Mouse (Mus musculus): ENCODE measurements around the gene Cacnb2. TPM values are rescaled to one million over a fixed set of nuclear protein-coding genes. Genes with fewer than 3 reads are reported as not detected.
A peak's percentile ranks its signal among the peaks of the same experiment; 100 is the strongest.

The Cacnb2 gene
- polyA plus RNA-seq, 1 experiment from 2014 or later: 3.3 TPM

DNA sequence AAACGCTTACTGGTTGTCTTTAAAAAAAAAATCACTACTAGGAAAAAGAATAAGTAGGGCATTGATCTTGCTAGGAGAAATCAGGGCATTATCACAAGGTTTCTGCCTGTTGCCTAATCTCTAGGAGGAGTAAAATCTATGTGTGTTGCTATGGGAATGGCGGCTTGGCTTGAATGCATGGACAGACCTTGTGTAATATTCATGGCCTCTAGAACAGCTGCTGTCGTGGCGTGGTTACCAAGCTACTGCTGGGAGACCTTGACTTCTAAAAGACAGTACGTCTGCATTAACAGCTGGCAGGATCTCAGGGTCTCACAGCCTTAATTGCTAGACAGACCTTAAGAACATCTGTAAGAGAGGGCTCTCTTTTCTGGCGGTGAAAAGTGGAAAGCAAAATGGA is 272.7 kb downstream of the Cacnb2 start:
- H3K4me1 ChIP-seq (ENCODE audit: control insufficient read depth, insufficient read depth, low read length): peaks cover 3% of the 10 kb centered on the region; the same call in 1 of the 2 replicates
- no peaks in the 10 kb centered on the region for H3K9me3 ChIP-seq (replicated peaks; ENCODE audit: control insufficient read depth, low read length)
- no peak for ATAC-seq (ENCODE audit: insufficient read depth, low FRiP score)
- H3K27me3 ChIP-seq (ENCODE audit: control insufficient read depth, insufficient read depth, low read length): no peaks in the 10 kb centered on the region
- H3K36me3 ChIP-seq (ENCODE audit: control insufficient read depth, insufficient read depth, low read length): no peaks in the 10 kb centered on the region
- no peak overlapping the region for H3K27ac ChIP-seq (ENCODE audit: low read length)
- no peak overlapping the region for H3K9ac ChIP-seq (ENCODE audit: low read length)
- 69% methylated on average over 6 of the region's 6 CpGs for WGBS
- H3K4me2 ChIP-seq (ENCODE audit: low read depth, low read length): no peak overlapping the region
- H3K4me3 ChIP-seq (replicated peaks; ENCODE audit: low read length): no peak overlapping the region

DNA sequence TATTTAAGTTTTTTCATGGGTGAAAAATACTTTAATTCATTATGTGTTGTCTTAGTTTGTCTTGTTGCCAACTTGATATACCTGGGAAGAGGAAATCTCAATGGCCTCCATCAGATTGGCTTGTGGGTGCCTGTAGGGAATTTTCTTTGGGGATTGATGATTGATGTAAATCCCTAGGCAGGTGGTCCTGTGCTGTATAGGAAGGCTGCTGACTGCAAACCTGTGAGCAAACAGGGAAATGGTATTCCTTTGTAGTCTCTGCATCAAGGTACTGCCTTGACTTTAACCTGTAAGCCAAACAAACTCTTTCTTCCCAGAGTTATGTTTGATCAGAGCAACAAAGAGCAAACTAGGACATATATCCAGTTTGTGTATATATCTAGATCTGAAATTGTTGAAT is 276.1 kb downstream of the Cacnb2 start:
- H3K4me1 ChIP-seq (ENCODE audit: control insufficient read depth, insufficient read depth, low read length): peaks cover 3% of the 10 kb centered on the region; the same call in 1 of the 2 replicates
- no peaks in the 10 kb centered on the region for H3K27me3 ChIP-seq (ENCODE audit: control insufficient read depth, insufficient read depth, low read length)
- H3K36me3 ChIP-seq (ENCODE audit: control insufficient read depth, insufficient read depth, low read length): no peaks in the 10 kb centered on the region
- no peak for ATAC-seq (ENCODE audit: insufficient read depth, low FRiP score)
- H3K4me2 ChIP-seq (ENCODE audit: low read depth, low read length): no peak overlapping the region
- H3K4me3 ChIP-seq (replicated peaks; ENCODE audit: low read length): no peak overlapping the region
- H3K9ac ChIP-seq (ENCODE audit: low read length): no peak overlapping the region
- H3K9me3 ChIP-seq (replicated peaks; ENCODE audit: control insufficient read depth, low read length): no peaks in the 10 kb centered on the region
- H3K27ac ChIP-seq (ENCODE audit: low read length): no peak overlapping the region

DNA sequence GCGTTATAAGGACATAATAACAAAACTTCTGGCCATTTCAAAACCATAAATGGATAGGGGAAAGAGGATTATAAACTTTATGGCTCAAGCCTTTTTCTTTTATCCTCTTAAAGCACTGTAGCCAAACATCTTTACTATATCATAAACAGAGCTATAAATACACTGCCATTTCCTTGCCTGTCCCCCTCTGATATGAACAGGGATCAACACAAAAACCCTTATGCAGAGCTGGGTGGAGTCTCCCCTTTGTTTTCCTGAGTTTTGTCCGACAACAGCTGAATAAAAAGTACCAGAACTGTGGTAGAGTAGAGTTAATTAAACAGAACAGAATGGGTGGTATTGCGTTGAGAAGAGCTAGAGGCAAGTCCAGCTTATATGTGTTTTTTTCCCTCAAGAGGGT is 280.6 kb downstream of the Cacnb2 start:
- Histone ChIP-seq H3K36me3 (ENCODE audit: control insufficient read depth, insufficient read depth, low read length) (no peaks in the 10 kb centered on the region), H3K9ac (ENCODE audit: low read length) (no peak overlapping the region), H3K4me3 (replicated peaks; ENCODE audit: low read length) (no peak overlapping the region), H3K9me3 (replicated peaks; ENCODE audit: control insufficient read depth, low read length) (no peaks in the 10 kb centered on the region), H3K4me1 (ENCODE audit: control insufficient read depth, insufficient read depth, low read length) (peaks cover 3% of the 10 kb centered on the region; the same call in 1 of the 2 replicates), H3K4me2 (ENCODE audit: low read depth, low read length) (no peak overlapping the region), H3K27ac (ENCODE audit: low read length) (no peak overlapping the region; the same call in 1 of the 2 replicates), H3K27me3 (ENCODE audit: control insufficient read depth, insufficient read depth, low read length) (no peaks in the 10 kb centered on the region)
- 0 out of 2 replicates have a peak, but pooled peaks have one; percentile 37 for ATAC-seq (ENCODE audit: insufficient read depth, low FRiP score)
- 62% methylated on average over 3 of the region's 3 CpGs for WGBS

DNA sequence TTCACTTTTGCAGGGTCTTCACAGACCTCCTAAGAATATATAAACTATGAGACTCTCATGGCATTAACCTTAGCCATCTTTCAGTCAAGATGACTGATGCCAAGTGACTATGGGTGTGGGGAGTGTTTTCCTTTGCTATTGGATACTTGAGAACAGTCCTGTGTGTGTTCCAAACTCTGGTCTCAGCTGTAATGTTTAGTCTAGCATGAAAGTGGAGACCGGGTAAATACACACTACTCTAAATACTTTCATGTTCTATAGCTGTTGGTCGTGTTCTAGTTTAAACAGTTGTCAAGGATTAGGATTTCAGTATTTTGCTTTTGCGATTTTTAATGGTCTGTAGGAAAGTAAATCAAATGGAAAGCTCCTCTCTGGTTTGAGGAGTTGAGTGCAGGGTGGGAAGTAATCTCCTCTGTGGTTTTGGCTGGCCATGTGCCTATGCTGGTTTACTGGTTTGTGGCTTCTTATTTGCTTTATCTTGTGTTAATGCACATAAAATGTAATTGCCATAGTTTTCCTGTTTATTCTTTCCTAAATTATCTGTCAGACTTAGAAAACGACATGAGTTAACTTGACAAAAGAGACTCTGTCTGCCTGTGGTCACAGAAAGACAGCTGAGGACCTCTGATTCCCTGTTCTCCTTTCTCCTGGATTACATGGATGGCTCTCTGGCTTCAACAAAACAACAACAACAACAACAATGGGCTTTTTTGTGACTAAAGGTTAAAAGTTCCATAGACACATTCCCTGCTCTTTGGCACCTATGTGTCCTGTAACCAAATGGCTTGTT is 285.7 kb downstream of the Cacnb2 start:
- Histone ChIP-seq H3K4me3 (replicated peaks; ENCODE audit: low read length) (no peak overlapping the region), H3K4me2 (ENCODE audit: low read depth, low read length) (no peak overlapping the region), H3K36me3 (ENCODE audit: control insufficient read depth, insufficient read depth, low read length) (no peaks in the 10 kb centered on the region), H3K9me3 (replicated peaks; ENCODE audit: control insufficient read depth, low read length) (no peaks in the 10 kb centered on the region), H3K27ac (ENCODE audit: low read length) (peak overlapping the region; percentile 60), H3K27me3 (ENCODE audit: control insufficient read depth, insufficient read depth, low read length) (no peaks in the 10 kb centered on the region), H3K4me1 (ENCODE audit: control insufficient read depth, insufficient read depth, low read length) (peaks cover 3% of the 10 kb centered on the region; the same call in 1 of the 2 replicates), H3K9ac (ENCODE audit: low read length) (no peak overlapping the region)
- 18% methylated on average over 4 of the region's 4 CpGs for WGBS
- peak; percentile 40; the same call in 1 of the 2 replicates for ATAC-seq (ENCODE audit: insufficient read depth, low FRiP score)

GRCm38 (mm10) chr2:14903837-14904236 is 300.9 kb downstream of the Cacnb2 start:
- no peaks in the 10 kb centered on the region for H3K36me3 ChIP-seq (ENCODE audit: control insufficient read depth, insufficient read depth, low read length)
- WGBS: 81% methylated on average over 3 of the region's 3 CpGs
- ATAC-seq (ENCODE audit: insufficient read depth, low FRiP score): no peak

GRCm38 (mm10) chr2:14904865-14905264 is 302.0 kb downstream of the Cacnb2 start:
- Histone ChIP-seq H3K9ac (ENCODE audit: low read length) (no peak overlapping the region), H3K4me2 (ENCODE audit: low read depth, low read length) (no peak overlapping the region), H3K4me3 (replicated peaks; ENCODE audit: low read length) (no peak overlapping the region), H3K4me1 (ENCODE audit: control insufficient read depth, insufficient read depth, low read length) (no peaks in the 10 kb centered on the region), H3K36me3 (ENCODE audit: control insufficient read depth, insufficient read depth, low read length) (no peaks in the 10 kb centered on the region), H3K9me3 (replicated peaks; ENCODE audit: control insufficient read depth, low read length) (no peaks in the 10 kb centered on the region), H3K27ac (ENCODE audit: low read length) (no peak overlapping the region), H3K27me3 (ENCODE audit: control insufficient read depth, insufficient read depth, low read length) (no peaks in the 10 kb centered on the region)
- 80% methylated on average over 2 of the region's 2 CpGs for WGBS
- no peak for ATAC-seq (ENCODE audit: insufficient read depth, low FRiP score)

More at GRCm38 (mm10) chr2:14903837-14904236, 300.9 kb downstream of the Cacnb2 start:
- Histone ChIP-seq H3K27ac (ENCODE audit: low read length) (no peak overlapping the region), H3K9me3 (replicated peaks; ENCODE audit: control insufficient read depth, low read length) (no peaks in the 10 kb centered on the region), H3K4me2 (ENCODE audit: low read depth, low read length) (no peak overlapping the region), H3K9ac (ENCODE audit: low read length) (no peak overlapping the region), H3K4me3 (replicated peaks; ENCODE audit: low read length) (no peak overlapping the region), H3K4me1 (ENCODE audit: control insufficient read depth, insufficient read depth, low read length) (no peaks in the 10 kb centered on the region), H3K27me3 (ENCODE audit: control insufficient read depth, insufficient read depth, low read length) (no peaks in the 10 kb centered on the region)

DNA sequence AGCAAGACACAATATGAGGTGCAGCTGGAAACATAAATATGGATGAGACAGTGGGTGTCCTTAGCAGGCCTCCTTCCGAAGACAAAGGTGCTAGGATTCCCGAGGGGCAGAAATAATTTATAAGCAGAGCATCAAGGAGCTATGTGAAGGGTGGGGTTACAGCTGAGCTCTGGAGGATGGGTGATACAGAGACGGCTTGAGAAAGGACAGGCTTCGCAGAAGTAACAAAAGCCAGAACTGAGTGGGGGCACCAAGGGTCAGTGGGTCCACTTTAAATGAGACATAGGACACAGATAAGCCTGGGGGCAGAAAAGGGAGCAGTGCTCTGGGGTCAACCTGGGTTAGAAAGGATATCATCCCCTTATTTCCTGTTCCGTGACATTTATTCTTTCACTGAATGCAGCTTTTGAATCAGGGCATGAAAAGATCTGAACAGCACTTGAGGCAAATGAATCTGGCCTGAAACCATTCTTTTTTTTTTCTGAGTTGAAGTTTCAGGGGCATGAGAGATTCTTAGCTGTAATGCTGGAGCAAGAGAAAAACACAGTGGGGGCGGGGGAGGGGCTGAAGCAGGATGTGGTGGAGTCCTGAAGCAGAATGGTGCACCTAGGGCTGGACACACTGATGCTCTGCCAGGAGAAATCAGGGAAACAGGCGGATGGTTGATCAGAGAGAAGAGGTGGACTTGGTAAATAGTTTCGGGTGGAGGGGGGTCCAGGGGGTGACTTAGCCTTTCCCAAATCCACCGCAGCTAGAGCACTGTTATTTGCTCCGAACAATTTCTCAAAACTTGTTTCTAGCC is 304.4 kb downstream of the Cacnb2 start:
- Histone ChIP-seq H3K4me3 (replicated peaks; ENCODE audit: low read length) (no peak overlapping the region), H3K9me3 (replicated peaks; ENCODE audit: control insufficient read depth, low read length) (no peaks in the 10 kb centered on the region), H3K4me1 (ENCODE audit: control insufficient read depth, insufficient read depth, low read length) (no peaks in the 10 kb centered on the region), H3K4me2 (ENCODE audit: low read depth, low read length) (no peak overlapping the region), H3K27me3 (ENCODE audit: control insufficient read depth, insufficient read depth, low read length) (no peaks in the 10 kb centered on the region), H3K27ac (ENCODE audit: low read length) (no peak overlapping the region), H3K36me3 (ENCODE audit: control insufficient read depth, insufficient read depth, low read length) (no peaks in the 10 kb centered on the region), H3K9ac (ENCODE audit: low read length) (no peak overlapping the region)
- no peak for ATAC-seq (ENCODE audit: insufficient read depth, low FRiP score)
- 51% methylated on average over 10 of the region's 10 CpGs for WGBS

- ATAC-seq (ENCODE audit: insufficient read depth, low FRiP score): no peak
- H3K36me3 ChIP-seq (ENCODE audit: control insufficient read depth, insufficient read depth, low read length): no peaks in the 10 kb centered on the region
- 83% methylated on average over 3 of the region's 3 CpGs for WGBS
- no peak overlapping the region for H3K27ac ChIP-seq (ENCODE audit: low read length)
- H3K27me3 ChIP-seq (ENCODE audit: control insufficient read depth, insufficient read depth, low read length): no peaks in the 10 kb centered on the region
- no peak overlapping the region for H3K4me2 ChIP-seq (ENCODE audit: low read depth, low read length)
- no peak overlapping the region for H3K4me3 ChIP-seq (replicated peaks; ENCODE audit: low read length)
- H3K9me3 ChIP-seq (replicated peaks; ENCODE audit: control insufficient read depth, low read length): no peaks in the 10 kb centered on the region
- no peaks in the 10 kb centered on the region for H3K4me1 ChIP-seq (ENCODE audit: control insufficient read depth, insufficient read depth, low read length)
- no peak overlapping the region for H3K9ac ChIP-seq (ENCODE audit: low read length)
Observed at GRCm38 (mm10) chr2:14917585-14918247, 314.8 kb downstream of the Cacnb2 start.

DNA sequence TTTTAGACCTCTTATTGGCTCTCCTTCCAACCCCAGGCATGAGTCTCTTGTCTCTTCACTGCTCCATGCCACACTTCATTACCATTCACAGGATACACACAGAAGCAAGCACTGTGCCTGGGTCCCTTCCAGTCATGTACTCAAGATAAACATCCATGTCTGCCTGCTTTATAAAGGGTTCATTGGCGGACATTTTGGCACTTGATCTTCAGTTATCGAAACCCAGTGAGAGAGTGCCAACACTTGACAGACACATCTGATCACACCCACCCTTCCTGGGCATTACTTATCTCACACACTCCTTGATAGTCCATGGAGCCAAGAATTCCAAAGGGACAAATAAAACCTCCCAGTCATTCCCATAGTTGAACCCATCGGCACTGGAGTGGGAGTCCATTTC is 327.0 kb downstream of the Cacnb2 start:
- no peak overlapping the region for H3K27ac ChIP-seq (ENCODE audit: low read length)
- no peak overlapping the region for H3K9ac ChIP-seq (ENCODE audit: low read length)
- H3K4me1 ChIP-seq (ENCODE audit: control insufficient read depth, insufficient read depth, low read length): no peaks in the 10 kb centered on the region
- WGBS: 94% methylated on average over 3 of the region's 3 CpGs
- no peak for ATAC-seq (ENCODE audit: insufficient read depth, low FRiP score)
- H3K9me3 ChIP-seq (replicated peaks; ENCODE audit: control insufficient read depth, low read length): no peaks in the 10 kb centered on the region
- no peak overlapping the region for H3K4me2 ChIP-seq (ENCODE audit: low read depth, low read length)
- no peaks in the 10 kb centered on the region for H3K27me3 ChIP-seq (ENCODE audit: control insufficient read depth, insufficient read depth, low read length)
- no peaks in the 10 kb centered on the region for H3K36me3 ChIP-seq (ENCODE audit: control insufficient read depth, insufficient read depth, low read length)
- H3K4me3 ChIP-seq (replicated peaks; ENCODE audit: low read length): no peak overlapping the region

Measured in stomach, embryonic 16.5 days (tissue).